Mouse (Mus musculus) 3134 (cell line): ENCODE measurements around the gene Tshz2.

Experiments used
- DNase-seq: peaks from one replicate; pipeline ENCODE4 v3.0.0-alpha.2; 2011; ENCODE audit warnings: low spot score; ENCODE audit not compliant: insufficient read length; ENCODE audit errors: extremely low read depth

Tshz2 gene

DNA sequence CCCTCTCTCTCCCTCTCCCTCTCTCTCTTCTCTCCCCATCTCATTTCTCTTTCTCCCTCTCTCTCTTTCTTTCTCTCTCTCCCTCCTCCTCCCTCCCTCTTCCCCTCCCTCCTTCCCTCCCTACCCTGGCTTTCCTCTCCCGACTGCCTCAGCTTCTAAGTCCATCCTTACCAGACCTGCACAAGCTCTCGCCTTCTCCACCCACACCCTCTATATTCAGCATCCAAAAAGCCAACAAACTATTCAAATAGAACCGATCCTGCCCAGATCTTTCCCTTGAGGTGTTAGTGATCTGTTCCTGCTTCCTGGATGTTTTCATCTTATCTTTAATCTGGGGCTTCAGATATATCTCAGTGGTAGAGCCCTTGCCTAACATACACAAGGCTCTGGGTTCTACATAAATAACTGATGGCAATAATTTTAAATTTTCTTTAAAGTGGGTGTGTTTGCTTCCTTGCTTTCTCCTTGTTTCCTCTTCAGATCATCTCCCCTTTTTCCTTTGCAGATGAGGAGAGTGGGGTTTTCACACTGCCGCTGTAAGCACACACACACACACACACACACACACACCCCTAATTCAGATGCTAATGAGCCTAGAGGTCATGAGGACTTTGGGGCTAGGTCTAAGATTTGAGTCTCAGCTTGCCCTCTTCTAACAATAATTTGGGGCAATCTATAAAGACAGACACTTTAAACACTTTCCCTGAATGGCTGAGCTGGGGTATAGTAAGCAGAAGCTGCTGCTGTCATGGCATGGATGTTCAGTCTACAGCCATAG, 226.5 kb downstream of the Tshz2 start:
- no peak for DNase-seq

GRCm38 (mm10) chr2:169860895-169861294, 228.1 kb downstream of the Tshz2 start:
- DNase-seq, result no peak

DNA sequence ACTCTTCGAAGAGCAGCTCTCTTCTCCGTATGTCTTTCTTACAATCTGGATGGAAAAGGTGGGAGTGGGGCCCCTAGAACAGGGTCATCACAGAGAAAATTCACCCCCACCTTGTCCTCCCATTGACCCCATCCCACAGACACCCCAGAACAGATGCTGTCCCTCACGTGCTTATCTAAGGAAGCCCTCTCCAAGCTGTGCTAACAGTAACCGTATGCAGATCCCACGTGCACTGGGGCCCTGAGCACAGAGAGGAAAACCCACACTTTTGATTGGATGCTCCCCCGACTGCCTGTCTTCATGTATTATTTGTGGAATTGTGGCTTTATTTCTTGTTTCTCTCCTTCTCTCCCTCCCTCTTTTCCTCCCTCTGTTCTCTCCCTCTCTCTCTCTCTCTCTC, 229.9 kb downstream of the Tshz2 start:
- DNase-seq, result no peak

- DNase-seq, result no peak
Measured at GRCm38 (mm10) chr2:169869468-169869867, 236.7 kb downstream of the Tshz2 start.

DNA sequence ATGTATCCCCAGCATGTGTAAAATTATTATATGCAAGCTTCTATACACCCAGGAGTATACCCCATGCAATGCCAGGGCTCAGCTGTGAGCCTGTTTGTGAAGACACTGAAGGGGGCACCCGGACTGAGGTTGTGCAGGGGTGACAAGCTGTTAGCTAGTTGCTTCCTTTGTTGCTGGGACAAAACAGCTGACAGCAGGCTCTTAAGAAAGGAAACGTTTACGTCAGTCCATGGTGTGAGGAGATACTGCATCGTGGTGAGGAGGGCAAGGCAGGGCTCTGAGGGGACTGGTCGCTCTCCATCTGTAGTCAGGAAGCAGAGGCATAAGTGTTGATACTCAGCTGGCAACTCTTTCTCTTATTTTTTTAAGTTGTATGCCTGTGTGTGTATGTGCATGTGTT, 237.7 kb downstream of the Tshz2 start:
- no peak for DNase-seq

GRCm38 (mm10) chr2:169871436-169872060, 238.7 kb downstream of the Tshz2 start:
- DNase-seq, result no peak

- DNase-seq, result no peak
Measured at GRCm38 (mm10) chr2:169873442-169873841, 240.6 kb downstream of the Tshz2 start.

DNA sequence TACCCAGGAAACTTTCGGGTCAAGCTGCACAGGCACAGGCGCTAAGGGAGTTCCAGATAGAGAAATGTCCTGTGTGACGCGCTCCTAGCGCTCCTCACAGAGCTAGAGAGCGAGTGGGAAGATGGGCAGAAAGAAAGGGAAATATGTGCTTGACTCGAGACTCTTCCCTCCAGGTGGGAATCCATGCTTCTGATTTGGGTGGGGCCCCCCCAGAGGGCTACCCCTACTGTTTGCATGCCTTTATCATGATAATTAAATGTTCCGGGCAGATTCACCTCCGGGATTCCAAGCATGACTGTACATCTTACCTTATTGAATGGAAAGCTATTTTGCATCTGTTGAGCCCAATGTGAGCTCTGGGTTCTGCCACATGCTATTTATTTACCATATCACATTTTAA, 255.1 kb downstream of the Tshz2 start:
- no peak for DNase-seq

- DNase-seq, result no peak
Measured at GRCm38 (mm10) chr2:169892441-169893038, 259.7 kb downstream of the Tshz2 start.

- DNase-seq, result no peak
Measured at GRCm38 (mm10) chr2:169902896-169903295, 270.1 kb downstream of the Tshz2 start.

DNA sequence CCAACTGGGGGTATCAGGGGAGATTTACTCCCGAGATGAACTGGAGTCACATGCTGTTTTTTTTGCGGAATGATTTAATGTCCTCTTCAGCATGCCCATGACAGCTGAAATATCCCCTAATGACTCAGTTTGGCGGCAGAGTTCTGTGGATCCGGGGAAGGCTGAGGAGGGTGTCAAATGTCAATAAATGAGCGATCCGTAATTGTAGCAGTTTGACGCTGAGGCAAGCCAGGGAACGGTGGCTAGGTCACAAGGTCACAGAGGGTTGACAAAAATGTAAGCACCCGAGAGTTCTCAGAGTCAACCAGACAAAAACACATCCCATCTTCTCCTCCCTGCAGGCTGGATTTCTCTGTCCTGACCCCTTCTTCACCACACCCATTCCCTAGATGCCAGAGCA, 273.6 kb downstream of the Tshz2 start:
- DNase-seq, result no peak

DNA sequence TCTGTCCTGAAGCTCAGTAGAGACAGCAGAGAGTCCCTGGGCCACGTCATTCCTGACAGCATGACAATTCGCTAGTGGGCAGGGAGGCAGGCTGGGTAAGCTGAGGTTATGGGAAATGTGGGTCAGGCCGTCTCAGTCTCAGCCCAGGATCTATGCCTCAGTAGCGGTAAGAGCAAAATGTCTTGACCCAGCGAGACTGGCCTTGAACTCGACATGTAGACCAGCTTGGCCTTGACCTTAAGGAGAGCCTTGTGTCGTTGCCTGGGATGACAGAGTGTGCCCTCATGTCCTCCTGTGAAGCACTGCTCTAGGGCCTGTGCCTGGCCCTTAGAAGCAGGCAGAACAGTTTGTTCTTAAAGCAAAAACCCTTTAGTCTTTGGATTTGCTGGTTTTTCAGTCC, 275.2 kb downstream of the Tshz2 start:
- no peak for DNase-seq

GRCm38 (mm10) chr2:169910606-169911005, 277.8 kb downstream of the Tshz2 start:
- DNase-seq, result no peak

GRCm38 (mm10) chr2:169912826-169913225, 280.0 kb downstream of the Tshz2 start:
- no peak for DNase-seq

DNA sequence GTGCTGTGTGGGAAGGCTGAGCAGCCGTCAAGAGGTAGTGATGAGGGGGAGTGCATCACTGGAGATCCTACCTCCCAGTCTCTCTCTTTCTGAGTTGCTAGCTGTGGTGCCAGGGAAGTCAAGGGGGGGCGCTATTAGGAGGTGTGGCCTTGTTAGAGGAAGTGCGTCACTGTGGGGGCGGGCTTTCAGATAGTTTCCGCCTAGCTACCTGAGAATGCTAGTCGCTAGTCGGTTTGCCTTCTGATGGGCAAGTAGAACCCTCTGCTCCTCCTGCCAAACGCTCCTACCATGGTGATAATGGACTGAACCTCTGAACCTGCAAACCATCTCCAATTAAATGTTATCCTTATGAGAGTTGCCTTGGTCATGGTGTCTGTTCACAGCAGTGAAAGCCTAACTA, 282.1 kb downstream of the Tshz2 start:
- DNase-seq, result no peak

- DNase-seq, result no peak
Measured at GRCm38 (mm10) chr2:169915326-169915725, 282.5 kb downstream of the Tshz2 start.

DNA sequence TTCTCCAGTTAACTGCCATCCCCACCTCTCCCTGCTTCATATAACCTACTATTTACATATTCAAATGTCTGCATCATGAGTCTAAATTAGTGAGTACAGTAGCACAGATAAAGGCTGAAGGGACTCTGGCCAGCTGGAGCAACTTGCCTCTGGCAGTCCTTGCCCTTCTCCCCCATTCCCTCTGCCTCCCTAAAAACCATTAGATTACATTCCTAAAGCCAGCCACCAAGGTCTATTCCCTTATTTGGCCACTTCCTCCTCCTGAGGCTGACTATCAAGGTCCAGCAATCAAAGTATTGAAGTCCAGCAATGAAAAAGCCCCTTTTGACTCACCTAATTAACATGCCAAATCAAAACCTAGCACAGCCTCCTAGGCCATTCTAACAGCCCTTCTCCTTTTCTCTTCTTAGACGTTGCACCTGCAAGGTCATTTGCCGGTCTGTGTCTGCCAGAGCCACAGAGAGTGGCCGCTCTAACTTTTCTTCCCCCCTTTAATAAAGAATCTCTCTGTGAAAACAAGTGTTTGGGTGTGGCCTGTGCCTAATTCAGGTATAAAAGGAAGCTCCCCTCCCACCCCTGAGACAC, 286.4 kb downstream of the Tshz2 start:
- DNase-seq, result no peak

DNA sequence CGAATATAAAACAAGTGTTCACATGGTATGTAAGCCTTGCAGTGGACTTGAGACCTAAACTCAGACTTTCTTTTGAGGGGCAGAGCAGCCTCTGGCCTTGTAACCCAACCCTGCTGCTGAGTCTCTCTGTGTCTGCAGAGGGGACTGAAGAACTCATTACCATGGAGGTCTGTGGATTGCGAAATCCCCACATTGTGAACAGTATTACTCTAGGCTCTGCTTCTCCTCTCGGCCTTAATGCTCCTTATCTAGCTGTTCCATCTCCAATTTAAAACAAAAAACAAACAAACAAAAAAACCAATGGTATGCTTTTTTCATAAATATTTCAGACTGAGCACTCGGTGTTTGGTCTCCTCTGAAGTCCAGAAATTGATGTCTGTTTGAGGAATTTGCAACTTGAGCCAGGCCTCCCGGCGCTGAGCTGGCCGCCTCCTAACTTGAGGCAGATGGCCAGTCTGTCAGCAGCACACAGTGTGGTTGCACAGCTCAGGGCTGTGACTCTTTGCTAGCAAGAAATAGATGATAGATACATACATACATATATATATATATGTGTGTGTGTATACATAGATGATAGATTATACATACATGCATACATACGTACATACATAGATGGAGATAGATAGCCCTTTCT, 291.5 kb downstream of the Tshz2 start:
- no peak for DNase-seq

DNA sequence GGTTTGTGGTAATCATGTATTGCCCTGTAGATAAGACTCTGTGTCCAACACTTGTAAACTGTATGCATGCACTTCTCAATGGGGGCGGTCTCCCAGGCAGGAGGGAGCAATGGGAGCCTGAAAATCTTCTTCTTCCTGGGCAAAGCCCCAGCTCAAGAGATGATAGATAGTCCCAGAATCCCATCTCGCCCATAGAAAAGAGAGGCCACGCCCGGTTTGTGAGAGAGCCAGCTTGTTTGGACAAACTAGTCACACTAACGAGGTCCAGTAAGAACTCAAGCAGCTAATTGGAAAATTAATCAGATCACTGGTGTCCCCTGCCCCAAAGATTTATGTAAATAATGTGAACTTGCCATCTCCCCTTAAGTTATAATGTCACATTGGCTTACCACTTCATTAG, 292.7 kb downstream of the Tshz2 start:
- no peak for DNase-seq

GRCm38 (mm10) chr2:169926016-169926415, 293.2 kb downstream of the Tshz2 start:
- no peak for DNase-seq

DNA sequence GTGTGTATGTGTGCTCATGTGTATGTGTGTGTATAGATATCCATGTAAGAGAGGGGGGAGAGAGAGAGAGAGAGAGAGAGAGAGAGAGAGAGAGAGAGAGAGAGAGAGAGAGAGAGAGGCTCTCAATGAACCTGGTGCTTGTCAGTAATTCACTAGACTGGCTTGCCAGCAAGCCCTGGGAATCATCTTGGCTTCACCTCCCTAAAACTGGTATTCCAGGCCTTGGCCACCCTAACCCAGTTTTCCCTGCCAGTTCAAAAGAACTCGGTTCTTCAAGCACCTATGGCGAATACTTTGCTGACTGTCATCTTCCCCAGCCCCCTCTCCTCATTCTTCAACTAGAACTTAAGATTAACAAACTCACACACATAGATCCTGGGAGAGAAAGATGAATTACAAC, 294.6 kb downstream of the Tshz2 start:
- no peak for DNase-seq
